Mouse (Mus musculus) gastrocnemius, postnatal 25 days (tissue): ENCODE measurements around the gene BC024978. TPM values are rescaled to one million over a fixed set of nuclear protein-coding genes. Genes with fewer than 3 reads are reported as not detected.

Source experiments
- DNase-seq: peaks from one replicate; pipeline ENCODE4 v3.0.0; 2022
- microRNA-seq, 2 experiments: library from miRNA; unstranded; fragments of <30 nt; microRNA quantifications; one replicate each; pipeline ENCODE4 v1.2.0; 2021; ENCODE audit warnings: borderline replicate concordance in 2 of 2
- total RNA-seq, 2 experiments: library from RNA; stranded (reverse); gene quantifications; 1 replicate in 1 of 2; 2 replicates in 1 of 2; pipeline ENCODE4 v1.2.3; 2021

BC024978 gene
- total RNA-seq, 2 experiments from 2014 or later, result 12.1 to 13.0 TPM

DNA sequence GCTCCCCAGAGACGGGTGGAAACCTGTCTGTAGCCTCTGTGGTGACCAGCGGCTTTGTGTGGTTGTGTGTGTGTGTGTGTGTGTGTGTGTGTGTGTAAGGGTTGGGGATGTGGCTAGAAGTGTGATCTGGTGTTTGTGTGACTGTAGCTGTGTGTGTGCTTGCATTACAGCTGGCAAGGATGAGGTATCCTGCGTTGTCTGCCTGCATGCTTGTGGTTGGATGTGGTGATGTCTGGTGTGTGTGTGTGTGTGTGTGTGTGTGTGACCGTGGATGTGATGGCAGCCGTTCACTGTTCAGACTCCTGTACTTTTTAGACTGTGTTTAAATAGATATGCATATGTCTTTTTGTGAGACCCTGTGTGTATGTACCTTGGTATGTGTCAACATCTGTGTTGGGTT is 64.2 kb downstream of the BC024978 start:
- DNase-seq, result no peak

Small RNA genes within 50 kb of the gene (microRNA-seq; reads per million reads assigned to microRNA genes)
- gene Mir1191 (0 to 0.53 reads per million in 2 experiments), gene Mir3101 (0 to 0.26 reads per million in 2 experiments)

Other genes starting within 250 kb of the BC024978 start
- gene Cyp2a12, start 166.7 kb upstream of the BC024978 start, total RNA-seq, result not detected
- gene Cyp2f2, start 75.9 kb upstream of the BC024978 start, total RNA-seq, result 1 to 10 TPM in 1 of 2 experiments, not detected in 1; 3.4 TPM
- not detected for gene Cyp2t4, start 42.1 kb upstream of the BC024978 start, total RNA-seq
- 100 to 1,000 TPM in 1 of 2 experiments, 10 to 100 TPM in 1; 92.9 to 103 TPM for gene Egln2, start 29.0 kb upstream of the BC024978 start, total RNA-seq
- gene Rab4b, start 16.9 kb upstream of the BC024978 start, total RNA-seq, result 10 to 100 TPM; 10.1 to 10.4 TPM
- gene Gm21983, start 14.7 kb upstream of the BC024978 start, total RNA-seq, result not detected
- not detected for gene Mia, start 14.6 kb upstream of the BC024978 start, total RNA-seq
- 10 to 100 TPM; 31.4 to 31.8 TPM for gene Snrpa, start 490 bp downstream of the BC024978 start, total RNA-seq
- 1 to 10 TPM; 2.3 to 3.6 TPM for gene Itpkc, start 32.9 kb downstream of the BC024978 start, total RNA-seq
- gene Coq8b, start 37.2 kb downstream of the BC024978 start, total RNA-seq, result 1 to 10 TPM; 3.0 to 4.9 TPM
- 1 to 10 TPM; 3.6 to 5.4 TPM for gene Numbl, start 62.7 kb downstream of the BC024978 start, total RNA-seq
- gene Ltbp4, start 141.9 kb downstream of the BC024978 start, total RNA-seq, result 10 to 100 TPM; 69.4 to 77.8 TPM
- 1 to 10 TPM in 1 of 2 experiments, under 1 TPM in 1; 1.00 to 3.1 TPM for gene Shkbp1, start 160.2 kb downstream of the BC024978 start, total RNA-seq
- not detected for gene Gm20479, start 161.6 kb downstream of the BC024978 start, total RNA-seq